Mouse (Mus musculus): ENCODE measurements at regions not wholly inside any gene's neighbourhood (a gene's known extent, or its start where the extent isn't known, plus 50 kb on each side); places are given as distances from the start of the nearest gene placed in this dataset.
"Not testable (repeated sequence)": the region's sequence is repeated elsewhere in the genome, so short reads cannot be mapped to it uniquely, and the experiment has no call there.

DNA sequence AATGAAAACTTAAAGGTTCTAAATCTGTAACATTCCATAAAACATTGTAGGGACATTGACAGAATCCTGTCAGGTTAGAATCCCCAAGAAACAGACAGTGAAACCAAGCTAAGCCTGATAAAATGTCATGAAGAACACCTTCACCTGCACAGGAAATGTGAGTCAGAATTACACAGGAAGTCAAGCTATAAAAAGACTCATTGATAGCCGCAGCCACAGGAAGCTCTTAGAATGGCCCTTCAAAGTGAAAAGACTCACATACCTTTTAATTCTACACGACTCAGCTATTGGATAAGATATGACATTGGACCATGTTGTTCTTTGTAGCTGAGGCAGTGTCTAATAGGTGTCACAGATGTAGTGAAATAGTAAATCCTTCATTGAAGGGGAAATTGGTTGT lies 55.3 kb downstream of the Spin2c start:
- DNase-seq (ENCODE audit: low spot score in 2 of 2), result no peak

DNA sequence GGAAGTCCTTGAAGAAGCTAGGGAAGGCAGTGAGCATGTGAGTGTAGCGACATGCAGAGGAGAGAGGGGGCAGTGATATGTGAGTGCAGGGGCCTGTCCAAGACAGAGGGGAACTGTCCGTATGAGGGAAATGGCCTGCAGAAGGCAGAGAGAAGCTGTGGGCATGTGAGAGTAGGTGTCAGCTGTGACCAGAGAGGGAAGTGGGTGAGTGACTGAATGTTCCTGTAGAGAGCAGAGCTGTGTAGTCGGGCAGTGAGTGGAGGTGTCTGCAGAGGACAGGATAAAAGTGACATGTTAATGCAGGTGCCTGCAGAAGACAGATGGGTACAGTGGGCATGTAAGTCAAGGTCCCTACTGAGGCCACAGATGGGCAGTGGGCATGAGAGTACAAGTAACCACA lies 84.4 kb downstream of the Samt1 start:
- no peak for DNase-seq (ENCODE audit: low spot score in 2 of 2)

DNA sequence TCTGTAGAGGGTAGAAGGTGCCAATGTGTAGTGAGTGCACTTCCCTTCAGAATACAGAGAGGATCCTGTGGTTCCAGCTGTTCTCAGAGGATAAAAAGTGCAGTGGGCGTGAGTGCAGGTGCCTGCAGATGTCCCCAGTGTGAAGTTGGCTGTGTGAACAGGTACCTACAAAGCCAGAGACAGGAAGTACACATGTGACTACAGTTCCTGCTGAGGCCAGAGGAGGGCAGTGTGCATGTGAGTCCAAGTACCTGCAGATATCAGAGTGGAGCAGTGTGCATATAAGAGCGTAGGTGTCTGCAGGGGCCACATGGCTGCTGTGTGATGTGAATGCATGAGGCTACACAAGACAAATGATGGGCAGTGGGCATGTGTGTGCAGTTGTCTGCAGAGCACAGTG lies 79.9 kb downstream of the Samt1 start:
- DNase-seq (ENCODE audit: low spot score in 2 of 2), result peak; percentile 7 to 58

DNA sequence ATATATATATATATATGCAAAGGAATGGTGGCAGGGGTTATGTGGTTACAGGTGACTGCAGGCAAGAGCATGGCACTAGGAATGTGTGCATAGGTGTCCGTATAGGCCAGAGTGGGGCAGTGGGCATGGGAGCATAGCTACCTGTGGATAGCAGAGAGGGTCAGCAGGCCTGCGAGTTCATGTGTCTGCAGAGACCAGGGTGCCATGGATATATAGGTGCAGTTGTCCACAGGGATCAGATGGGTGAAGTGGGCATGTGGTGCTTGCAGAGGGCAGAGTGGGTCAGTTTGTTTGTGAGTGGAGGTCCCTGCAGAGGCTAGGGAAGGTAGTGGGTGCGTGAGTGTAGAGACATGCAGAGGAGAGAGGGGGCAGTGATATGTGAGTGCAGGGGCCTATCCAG lies 76.3 kb downstream of the Samt1 start:
- peak; percentile 3 to 48 for DNase-seq (ENCODE audit: low spot score in 2 of 2)

- DNase-seq (ENCODE audit: low spot score in 2 of 2), result peak; percentile 2 to 46
These were observed 75.1 kb downstream of the Samt1 start for GRCm38 (mm10) chrX:153937346-153937745.

- DNase-seq (ENCODE audit: low spot score in 2 of 2), result peak in 1 of 2 experiments; percentile 41
These were observed 72.4 kb downstream of the Samt1 start for GRCm38 (mm10) chrX:153940089-153940488.

GRCm38 (mm10) chrX:153941130-153941529 lies 71.3 kb downstream of the Samt1 start:
- not testable (repeated sequence) for DNase-seq (ENCODE audit: low spot score in 2 of 2)

Data from spleen, postnatal 4 days (tissue).